Mouse (Mus musculus) subcutaneous adipose tissue, adult 2 months (tissue): Measurements from ENCODE around the gene Tlr6. TPM values are rescaled to one million over a fixed set of nuclear protein-coding genes. Genes with fewer than 3 reads are reported as not detected.

Source experiments
- polyA plus RNA-seq: library from polyadenylated mRNA; depleted of rRNA; stranded (reverse); fragments of >200 nt; gene quantifications from 2 replicates; pipeline ENCODE4 v1.2.3, GENCODE M21; 2012; ENCODE audit warnings: low replicate concordance; rRNA removed

Tlr6 gene
- 2.1 and 2.8 TPM in 2 replicates for polyA plus RNA-seq

DNA sequence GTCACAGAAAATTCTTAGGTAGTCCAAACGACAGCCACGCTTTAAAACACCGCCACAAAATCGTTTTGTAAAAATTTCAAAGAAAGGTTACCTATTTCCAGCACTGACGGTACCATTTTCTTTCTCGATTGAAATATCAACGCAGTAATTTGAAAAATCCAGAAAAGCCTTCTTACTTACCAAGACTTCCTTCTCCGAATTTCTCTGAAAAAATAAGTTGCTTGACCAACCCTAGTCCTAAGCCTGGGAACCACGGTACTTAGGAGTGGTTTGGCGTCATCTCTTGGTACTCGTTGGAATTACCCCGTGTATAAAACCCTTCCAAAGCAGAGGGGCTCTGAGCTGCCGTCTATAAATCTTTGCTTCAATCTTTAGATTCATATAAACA, at the start of gene Tlr6:
Gene Tlr6 (minus strand): TSS at position 255 of the 388 bp plus-strand sequence.

DNA sequence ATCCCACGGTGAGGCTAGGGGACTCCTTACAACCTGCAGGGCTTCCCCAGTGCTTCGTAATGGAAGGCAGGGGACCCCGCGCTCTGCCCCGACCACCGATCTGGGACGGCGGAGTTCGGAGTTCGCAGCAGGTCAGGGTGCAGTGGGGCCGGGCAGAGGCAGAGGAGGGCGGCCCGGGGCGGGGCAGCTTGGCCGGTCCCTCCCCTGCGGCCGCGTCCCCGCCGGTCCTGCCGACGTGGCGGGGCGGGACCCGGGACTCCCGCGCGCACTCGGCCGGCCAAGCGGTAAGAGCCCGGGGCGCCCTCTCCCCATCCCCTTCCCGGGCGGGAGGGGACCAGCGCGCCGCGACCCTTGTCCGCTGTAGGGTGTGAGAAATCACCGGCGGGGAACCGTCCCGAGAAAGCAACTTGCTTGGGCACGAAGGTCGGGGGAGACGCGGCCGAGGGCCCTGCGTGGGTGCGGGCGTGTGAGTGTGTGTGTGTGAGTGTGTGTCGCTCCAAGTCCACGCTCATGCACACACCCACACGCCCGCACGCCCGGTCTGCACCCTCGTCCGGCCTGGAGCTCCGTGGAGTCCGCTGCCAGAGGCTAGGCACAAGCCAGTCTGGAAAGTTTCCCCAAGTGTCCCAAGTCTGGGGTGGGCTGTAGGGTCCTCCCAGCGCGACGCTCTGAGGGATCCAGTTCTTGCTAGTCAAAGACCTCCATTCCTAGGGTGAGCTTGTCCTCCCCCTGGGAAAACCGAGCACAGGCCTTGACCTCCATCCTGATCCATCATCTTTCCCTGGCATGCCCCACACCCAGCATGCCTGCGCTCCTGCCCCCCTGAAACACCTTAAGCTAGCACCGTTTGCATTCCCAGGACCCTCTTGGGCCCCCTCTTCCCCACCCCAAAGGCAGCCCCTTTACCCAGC, 10.2 kb upstream of the Tlr6 start, which contains the start of gene Fam114a1:
Gene Fam114a1 (plus strand): TSS at position 211 of the 911 bp plus-strand sequence.

Other genes with a start within 250 kb of the Tlr6 start
- gene Klf3, start 156.7 kb downstream of the Tlr6 start, polyA plus RNA-seq: 59.0 and 68.2 TPM in 2 replicates
- 1.5 and 5.1 TPM in 2 replicates for gene Tlr1, start 26.5 kb downstream of the Tlr6 start, polyA plus RNA-seq
- 45.9 and 64.6 TPM in 2 replicates for gene Fam114a1, start 10.0 kb upstream of the Tlr6 start, polyA plus RNA-seq
- 0.17 and 0.27 TPM in 2 replicates for gene Tmem156, start 132.0 kb upstream of the Tlr6 start, polyA plus RNA-seq
- gene Klhl5, start 147.4 kb upstream of the Tlr6 start, polyA plus RNA-seq: 44.9 and 73.8 TPM in 2 replicates
- 3.8 and 6.3 TPM in 2 replicates for gene Wdr19, start 239.6 kb upstream of the Tlr6 start, polyA plus RNA-seq